Mouse (Mus musculus) heart, adult 2 months (tissue): ENCODE results near the gene Spock1.

ENCODE experiments used
- CTCF ChIP-seq: fragments of 200-600 bp; IDR thresholded peaks from 2 replicates; pipeline ENCODE4 v1.8.1; 2022; ENCODE audit warnings: antibody characterized with exemption, mild to moderate bottlenecking, moderate library complexity
- EP300 ChIP-seq: fragments of 200-500 bp; IDR thresholded peaks from 2 replicates; pipeline ENCODE4 v1.6.1; 2011; ENCODE audit warnings: low read depth, low read length, control low read depth; ENCODE audit not compliant: insufficient read depth
- POLR2A ChIP-seq: fragments of 200-500 bp; IDR thresholded peaks from 2 replicates; pipeline ENCODE4 v1.6.1; 2011; ENCODE audit warnings: mild to moderate bottlenecking, low read depth, low read length, control low read depth; ENCODE audit not compliant: insufficient read depth

- no peak for TF ChIP-seq POLR2A
- TF ChIP-seq CTCF: no peak
- TF ChIP-seq EP300: no peak
These were observed 463.2 kb downstream of the Spock1 start for GRCm38 (mm10) chr13:57444977-57445376.
